Mouse (Mus musculus) CD8-positive naive resting alpha-beta T cell, adult 2 months (primary cell): ENCODE results near the gene Slc2a2.
"Not testable (repeated sequence)": the region's sequence is repeated elsewhere in the genome, so short reads cannot be mapped to it uniquely, and the experiment has no call there.

Experiments used
- DNase-seq, 2 experiments: peaks; one replicate each; pipeline ENCODE4 v3.0.0; 2022; ENCODE audit warnings: low read depth in 2 of 2, low spot score in 2 of 2

Gene Slc2a2

GRCm38 (mm10) chr3:28726356-28726755, 28.7 kb downstream of the Slc2a2 start:
- no peak for DNase-seq

GRCm38 (mm10) chr3:28734712-28735111, 37.0 kb downstream of the Slc2a2 start:
- no peak for DNase-seq

- no peak for DNase-seq
Observed at GRCm38 (mm10) chr3:28736981-28737380, 39.3 kb downstream of the Slc2a2 start.

GRCm38 (mm10) chr3:28740353-28740752, 42.6 kb downstream of the Slc2a2 start:
- no peak for DNase-seq

GRCm38 (mm10) chr3:28743251-28743650, 45.5 kb downstream of the Slc2a2 start:
- DNase-seq = no peak

GRCm38 (mm10) chr3:28745835-28746483, 48.3 kb downstream of the Slc2a2 start:
- DNase-seq = peak; percentile 41 to 59

GRCm38 (mm10) chr3:28748151-28748550, 50.4 kb downstream of the Slc2a2 start:
- no peak for DNase-seq

- no peak for DNase-seq
Observed at GRCm38 (mm10) chr3:28748956-28749355, 51.3 kb downstream of the Slc2a2 start.

GRCm38 (mm10) chr3:28755477-28755876, 57.8 kb downstream of the Slc2a2 start:
- no peak for DNase-seq

- DNase-seq = no peak
Observed at GRCm38 (mm10) chr3:28761225-28761789, 63.6 kb downstream of the Slc2a2 start.

- no peak for DNase-seq
Observed at GRCm38 (mm10) chr3:28766935-28767334, 69.2 kb downstream of the Slc2a2 start.

- DNase-seq = no peak
Observed at GRCm38 (mm10) chr3:28768222-28768621, 70.5 kb downstream of the Slc2a2 start.

- not testable (repeated sequence) for DNase-seq
Observed at GRCm38 (mm10) chr3:28772919-28773318, 75.2 kb downstream of the Slc2a2 start.

- DNase-seq = no peak
Observed at GRCm38 (mm10) chr3:28775361-28775760, 77.7 kb downstream of the Slc2a2 start.

- no peak for DNase-seq
Observed at GRCm38 (mm10) chr3:28775958-28776357, 78.3 kb downstream of the Slc2a2 start.

- DNase-seq = no peak
Observed at GRCm38 (mm10) chr3:28776491-28776890, 78.8 kb downstream of the Slc2a2 start.

- DNase-seq = no peak
Observed at GRCm38 (mm10) chr3:28780511-28780910, 82.8 kb downstream of the Slc2a2 start.
